Mouse (Mus musculus) heart, embryonic 12.5 days (tissue): Measurements from ENCODE around the gene Mgll. TPM values are rescaled to one million over a fixed set of nuclear protein-coding genes. Genes with fewer than 3 reads are reported as not detected.
A peak's percentile ranks its signal among the peaks of the same experiment; 100 is the strongest.

Experiments
- ATAC-seq: fragments of 200-750 bp; cut with Nextera tagmentation; 2 replicates; pipeline ENCODE4 v1.8.0; 2017; ENCODE audit warnings: moderate TSS enrichment, moderate library complexity; ENCODE audit not compliant: insufficient number of reproducible peaks, low FRiP score
- H3K27ac ChIP-seq: fragments of 300-500 bp; sonication (generic); 2 replicates; pipeline ENCODE4 v1.5.1; 2016; ENCODE audit warnings: mild to moderate bottlenecking, moderate library complexity; ENCODE audit not compliant: poor library complexity, severe bottlenecking
- H3K27me3 ChIP-seq: fragments of 300-500 bp; sonication (generic); replicated peaks from 2 replicates; pipeline ENCODE4 v1.6.1; 2016; ENCODE audit warnings: mild to moderate bottlenecking, moderate library complexity
- H3K36me3 ChIP-seq: fragments of 300-500 bp; sonication (generic); 2 replicates; pipeline ENCODE4 v1.6.1; 2016; ENCODE audit warnings: mild to moderate bottlenecking, moderate library complexity
- H3K4me1 ChIP-seq: fragments of 300-500 bp; sonication (generic); replicated peaks from 2 replicates; pipeline ENCODE4 v1.6.1; 2016; ENCODE audit warnings: mild to moderate bottlenecking
- H3K4me2 ChIP-seq: fragments of 300-500 bp; sonication (generic); 2 replicates; pipeline ENCODE4 v1.6.1; 2016; ENCODE audit warnings: mild to moderate bottlenecking, moderate library complexity
- H3K4me3 ChIP-seq: fragments of 300-500 bp; sonication (generic); 2 replicates; pipeline ENCODE4 v1.5.1; 2016; ENCODE audit warnings: mild to moderate bottlenecking
- H3K9ac ChIP-seq: fragments of 300-500 bp; sonication (generic); 2 replicates; pipeline ENCODE4 v1.6.1; 2016; ENCODE audit warnings: mild to moderate bottlenecking, moderate library complexity
- H3K9me3 ChIP-seq: fragments of 300-500 bp; sonication (generic); replicated peaks from 2 replicates; pipeline ENCODE4 v1.6.1; 2016; ENCODE audit warnings: mild to moderate bottlenecking, moderate library complexity
- WGBS: fragments of 180-500 bp; shearing (Covaris S2); methylation state at CpG from one replicate; pipeline ENCODE4 v1.1.7; 2016; 5-methylcytosine and 5-hydroxymethylcytosine counted together
- polyA plus RNA-seq: library from polyadenylated mRNA; unstranded; fragments of >200 nt; fragmentation: Nextera tagmentation; extraction: Ambion mirVana; gene quantifications from 2 replicates; pipeline ENCODE4 v1.2.1, GENCODE M21; 2016

Gene Mgll
- polyA plus RNA-seq = 9.2 and 9.7 TPM in 2 replicates

GRCm38 (mm10) chr6:88724313-88725195, at the start of gene Mgll:
Gene Mgll (plus strand): TSS chr6:88724412.
- 0% methylated on average over 84 of the region's 105 CpGs for WGBS
- H3K4me3 ChIP-seq = peak within 1 kb of the TSS; percentile 62
- no peaks in the 10 kb centered on the region for H3K9me3 ChIP-seq
- H3K4me1 ChIP-seq = peaks cover 10% of the 10 kb centered on the region; the same call in 1 of the 2 replicates
- H3K9ac ChIP-seq = peak within 1 kb of the TSS; percentile 76
- H3K4me2 ChIP-seq = peak within 1 kb of the TSS; percentile 95
- no peaks in the 10 kb centered on the region for H3K36me3 ChIP-seq
- H3K27ac ChIP-seq = no peak within 1 kb of the TSS
- peaks cover 9% of the 10 kb centered on the region; the same call in 1 of the 2 replicates for H3K27me3 ChIP-seq
- ATAC-seq = peak; percentile 78; the same call in 1 of the 2 replicates

- WGBS = 79% methylated on average over 2 of the region's 2 CpGs
- Histone ChIP-seq H3K27me3 (no peaks in the 10 kb centered on the region), H3K4me2 (no peak overlapping the region), H3K4me1 (no peaks in the 10 kb centered on the region), H3K9ac (no peak overlapping the region), H3K4me3 (no peak overlapping the region), H3K36me3 (no peaks in the 10 kb centered on the region), H3K9me3 (no peaks in the 10 kb centered on the region), H3K27ac (no peak overlapping the region)
- no peak for ATAC-seq
Observed at GRCm38 (mm10) chr6:88675815-88676214, 48.4 kb upstream of the Mgll start.

- Histone ChIP-seq H3K4me1 (no peaks in the 10 kb centered on the region), H3K27ac (no peak overlapping the region), H3K9me3 (no peaks in the 10 kb centered on the region), H3K36me3 (no peaks in the 10 kb centered on the region), H3K27me3 (no peaks in the 10 kb centered on the region), H3K4me3 (no peak overlapping the region), H3K9ac (no peak overlapping the region), H3K4me2 (no peak overlapping the region)
- ATAC-seq = no peak
- WGBS = 83% methylated on average over 6 of the region's 6 CpGs
Observed at GRCm38 (mm10) chr6:88676753-88677736, 47.2 kb upstream of the Mgll start.

GRCm38 (mm10) chr6:88677738-88678137, 46.5 kb upstream of the Mgll start:
- H3K4me1 ChIP-seq = no peaks in the 10 kb centered on the region
- H3K4me3 ChIP-seq = no peak overlapping the region
- no peaks in the 10 kb centered on the region for H3K27me3 ChIP-seq
- no peaks in the 10 kb centered on the region for H3K9me3 ChIP-seq
- ATAC-seq = no peak
- H3K36me3 ChIP-seq = no peaks in the 10 kb centered on the region
- no peak overlapping the region for H3K9ac ChIP-seq
- 46% methylated on average over 2 of the region's 2 CpGs for WGBS
- H3K4me2 ChIP-seq = no peak overlapping the region
- no peak overlapping the region for H3K27ac ChIP-seq

GRCm38 (mm10) chr6:88681026-88681425, 43.2 kb upstream of the Mgll start:
- no peak for ATAC-seq
- H3K4me3 ChIP-seq = no peak overlapping the region
- no peaks in the 10 kb centered on the region for H3K36me3 ChIP-seq
- H3K27me3 ChIP-seq = no peaks in the 10 kb centered on the region
- no peak overlapping the region for H3K9ac ChIP-seq
- H3K4me2 ChIP-seq = no peak overlapping the region
- 79% methylated on average over 3 of the region's 3 CpGs for WGBS
- H3K27ac ChIP-seq = no peak overlapping the region
- no peaks in the 10 kb centered on the region for H3K9me3 ChIP-seq
- no peaks in the 10 kb centered on the region for H3K4me1 ChIP-seq

GRCm38 (mm10) chr6:88683380-88684053, 40.7 kb upstream of the Mgll start:
- no peak overlapping the region for H3K27ac ChIP-seq
- no peak overlapping the region for H3K4me3 ChIP-seq
- H3K9me3 ChIP-seq = no peaks in the 10 kb centered on the region
- H3K4me1 ChIP-seq = no peaks in the 10 kb centered on the region
- no peak overlapping the region for H3K9ac ChIP-seq
- no peaks in the 10 kb centered on the region for H3K36me3 ChIP-seq
- 59% methylated on average over 7 of the region's 7 CpGs for WGBS
- no peaks in the 10 kb centered on the region for H3K27me3 ChIP-seq
- no peak overlapping the region for H3K4me2 ChIP-seq
- no peak for ATAC-seq

GRCm38 (mm10) chr6:88688171-88688570, 36.0 kb upstream of the Mgll start:
- Histone ChIP-seq H3K9me3 (no peaks in the 10 kb centered on the region), H3K9ac (no peak overlapping the region), H3K4me2 (no peak overlapping the region), H3K27me3 (no peaks in the 10 kb centered on the region), H3K4me3 (no peak overlapping the region), H3K36me3 (no peaks in the 10 kb centered on the region), H3K27ac (no peak overlapping the region), H3K4me1 (no peaks in the 10 kb centered on the region)
- ATAC-seq = no peak
- 85% methylated on average over 11 of the region's 11 CpGs for WGBS

GRCm38 (mm10) chr6:88688712-88689111, 35.5 kb upstream of the Mgll start:
- H3K4me3 ChIP-seq = no peak overlapping the region
- H3K36me3 ChIP-seq = no peaks in the 10 kb centered on the region
- no peaks in the 10 kb centered on the region for H3K4me1 ChIP-seq
- no peak overlapping the region for H3K4me2 ChIP-seq
- no peak overlapping the region for H3K9ac ChIP-seq
- no peak for ATAC-seq
- H3K9me3 ChIP-seq = no peaks in the 10 kb centered on the region
- H3K27ac ChIP-seq = no peak overlapping the region
- no peaks in the 10 kb centered on the region for H3K27me3 ChIP-seq
- WGBS = 71% methylated on average over 3 of the region's 3 CpGs

GRCm38 (mm10) chr6:88690211-88690610, 34.0 kb upstream of the Mgll start:
- ATAC-seq = no peak
- H3K27ac ChIP-seq = no peak overlapping the region
- 39% methylated on average over 3 of the region's 3 CpGs for WGBS
- no peak overlapping the region for H3K9ac ChIP-seq
- no peaks in the 10 kb centered on the region for H3K4me1 ChIP-seq
- H3K27me3 ChIP-seq = no peaks in the 10 kb centered on the region
- no peaks in the 10 kb centered on the region for H3K9me3 ChIP-seq
- H3K4me2 ChIP-seq = no peak overlapping the region
- H3K36me3 ChIP-seq = no peaks in the 10 kb centered on the region
- H3K4me3 ChIP-seq = no peak overlapping the region

- no peaks in the 10 kb centered on the region for H3K27me3 ChIP-seq
- H3K4me3 ChIP-seq = no peak overlapping the region
- H3K4me1 ChIP-seq = no peaks in the 10 kb centered on the region
- 72% methylated on average over 2 of the region's 2 CpGs for WGBS
- no peak overlapping the region for H3K4me2 ChIP-seq
- no peaks in the 10 kb centered on the region for H3K36me3 ChIP-seq
- no peak for ATAC-seq
- no peak overlapping the region for H3K9ac ChIP-seq
- H3K9me3 ChIP-seq = no peaks in the 10 kb centered on the region
- H3K27ac ChIP-seq = no peak overlapping the region
Observed at GRCm38 (mm10) chr6:88691361-88691760, 32.9 kb upstream of the Mgll start.
